Mouse (Mus musculus): ENCODE results near the gene Bbs7. TPM values are rescaled to one million over a fixed set of nuclear protein-coding genes. Genes with fewer than 3 reads are reported as not detected.

Gene Bbs7
- polyA plus RNA-seq, 1 experiment from 2014 or later = 9.9 TPM

- Histone ChIP-seq H3K27me3 (replicated peaks; ENCODE audit: control insufficient read depth, insufficient read depth, low read length) (no peaks in the 10 kb centered on the region), H3K4me3 (ENCODE audit: low read depth, low read length) (no peak overlapping the region), H3K9ac (ENCODE audit: low read depth, low read length) (no peak overlapping the region), H3K36me3 (ENCODE audit: control insufficient read depth, insufficient read depth, low read length) (no peaks in the 10 kb centered on the region), H3K4me2 (no peak overlapping the region), H3K4me1 (replicated peaks; ENCODE audit: control insufficient read depth, insufficient read depth, low read length) (0 out of 2 replicates have a peak, but pooled peaks cover 2% of the 10 kb centered on the region), H3K27ac (ENCODE audit: low read depth, low read length) (no peak overlapping the region), H3K9me3 (ENCODE audit: control insufficient read depth, low read length) (no peaks in the 10 kb centered on the region)
- DNase-seq (ENCODE audit: low spot score) (no peak), ATAC-seq (replicated peaks; ENCODE audit: low FRiP score) (no peak)
- whole genome bisulfite sequencing = 76% methylated on average over 4 of the region's 4 CpGs
Observed at GRCm38 (mm10) chr3:36537701-36538470, 75.4 kb downstream of the Bbs7 start.

- no peak overlapping the region for H3K4me3 ChIP-seq (ENCODE audit: low read depth, low read length)
- no peak overlapping the region for H3K9ac ChIP-seq (ENCODE audit: low read depth, low read length)
- no peak overlapping the region for H3K4me2 ChIP-seq
- no peak for ATAC-seq (replicated peaks; ENCODE audit: low FRiP score)
- H3K27ac ChIP-seq (ENCODE audit: low read depth, low read length) = no peak overlapping the region
- no peaks in the 10 kb centered on the region; the same call in 1 of the 2 replicates for H3K27me3 ChIP-seq (replicated peaks; ENCODE audit: control insufficient read depth, insufficient read depth, low read length)
- H3K36me3 ChIP-seq (ENCODE audit: control insufficient read depth, insufficient read depth, low read length) = no peaks in the 10 kb centered on the region
- H3K4me1 ChIP-seq (replicated peaks; ENCODE audit: control insufficient read depth, insufficient read depth, low read length) = 0 out of 2 replicates have a peak, but pooled peaks cover 2% of the 10 kb centered on the region
- no peak for DNase-seq (ENCODE audit: low spot score)
- no peaks in the 10 kb centered on the region for H3K9me3 ChIP-seq (ENCODE audit: control insufficient read depth, low read length)
- 85% methylated on average over 12 of the region's 12 CpGs for WGBS
Observed at GRCm38 (mm10) chr3:36536041-36536440, 77.2 kb downstream of the Bbs7 start.

GRCm38 (mm10) chr3:36533201-36533672, 80.0 kb downstream of the Bbs7 start:
- H3K9ac ChIP-seq (ENCODE audit: low read depth, low read length) = no peak overlapping the region
- H3K4me2 ChIP-seq = no peak overlapping the region
- H3K4me3 ChIP-seq (ENCODE audit: low read depth, low read length) = no peak overlapping the region
- no peak overlapping the region for H3K27ac ChIP-seq (ENCODE audit: low read depth, low read length)
- WGBS = 0% methylated on average over 1 of the region's 1 CpGs
- 0 out of 2 replicates have a peak, but pooled peaks cover 2% of the 10 kb centered on the region for H3K4me1 ChIP-seq (replicated peaks; ENCODE audit: control insufficient read depth, insufficient read depth, low read length)
- DNase-seq (ENCODE audit: low spot score) (no peak), ATAC-seq (replicated peaks; ENCODE audit: low FRiP score) (no peak)
- H3K9me3 ChIP-seq (ENCODE audit: control insufficient read depth, low read length) = no peaks in the 10 kb centered on the region
- H3K27me3 ChIP-seq (replicated peaks; ENCODE audit: control insufficient read depth, insufficient read depth, low read length) = peaks cover 2% of the 10 kb centered on the region; the same call in 1 of the 2 replicates
- no peaks in the 10 kb centered on the region for H3K36me3 ChIP-seq (ENCODE audit: control insufficient read depth, insufficient read depth, low read length)

- Histone ChIP-seq H3K36me3 (ENCODE audit: control insufficient read depth, insufficient read depth, low read length) (no peaks in the 10 kb centered on the region), H3K9me3 (ENCODE audit: control insufficient read depth, low read length) (no peaks in the 10 kb centered on the region), H3K27me3 (replicated peaks; ENCODE audit: control insufficient read depth, insufficient read depth, low read length) (peaks cover 2% of the 10 kb centered on the region; the same call in 1 of the 2 replicates), H3K9ac (ENCODE audit: low read depth, low read length) (no peak overlapping the region), H3K27ac (ENCODE audit: low read depth, low read length) (no peak overlapping the region), H3K4me2 (no peak overlapping the region; the same call in 1 of the 2 replicates), H3K4me1 (replicated peaks; ENCODE audit: control insufficient read depth, insufficient read depth, low read length) (0 out of 2 replicates have a peak, but pooled peaks cover 2% of the 10 kb centered on the region), H3K4me3 (ENCODE audit: low read depth, low read length) (no peak overlapping the region)
- ATAC-seq (replicated peaks; ENCODE audit: low FRiP score) (no peak), DNase-seq (ENCODE audit: low spot score) (no peak)
- 42% methylated on average over 7 of the region's 7 CpGs for WGBS
Observed at GRCm38 (mm10) chr3:36532738-36533137, 80.5 kb downstream of the Bbs7 start.

GRCm38 (mm10) chr3:36531979-36532542, 81.2 kb downstream of the Bbs7 start:
- no peak overlapping the region for H3K9ac ChIP-seq (ENCODE audit: low read depth, low read length)

GRCm38 (mm10) chr3:36531242-36531641, 82.0 kb downstream of the Bbs7 start:
- Histone ChIP-seq H3K27me3 (replicated peaks; ENCODE audit: control insufficient read depth, insufficient read depth, low read length) (peaks cover 2% of the 10 kb centered on the region; the same call in 1 of the 2 replicates), H3K27ac (ENCODE audit: low read depth, low read length) (no peak overlapping the region), H3K36me3 (ENCODE audit: control insufficient read depth, insufficient read depth, low read length) (no peaks in the 10 kb centered on the region), H3K4me3 (ENCODE audit: low read depth, low read length) (no peak overlapping the region), H3K9ac (ENCODE audit: low read depth, low read length) (no peak overlapping the region), H3K9me3 (ENCODE audit: control insufficient read depth, low read length) (no peaks in the 10 kb centered on the region), H3K4me1 (replicated peaks; ENCODE audit: control insufficient read depth, insufficient read depth, low read length) (0 out of 2 replicates have a peak, but pooled peaks cover 2% of the 10 kb centered on the region), H3K4me2 (no peak overlapping the region)
- ATAC-seq (replicated peaks; ENCODE audit: low FRiP score) (no peak), DNase-seq (ENCODE audit: low spot score) (no peak)
- 49% methylated on average over 2 of the region's 2 CpGs for WGBS

More at GRCm38 (mm10) chr3:36531979-36532542, 81.2 kb downstream of the Bbs7 start:
- H3K27ac ChIP-seq (ENCODE audit: low read depth, low read length) = no peak overlapping the region
- peaks cover 2% of the 10 kb centered on the region; the same call in 1 of the 2 replicates for H3K27me3 ChIP-seq (replicated peaks; ENCODE audit: control insufficient read depth, insufficient read depth, low read length)
- H3K4me2 ChIP-seq = peak overlapping the region; percentile 58
- peak overlapping the region; percentile 35; the same call in 1 of the 2 replicates for H3K4me3 ChIP-seq (ENCODE audit: low read depth, low read length)
- H3K9me3 ChIP-seq (ENCODE audit: control insufficient read depth, low read length) = no peaks in the 10 kb centered on the region
- DNase-seq (ENCODE audit: low spot score) (no peak), ATAC-seq (replicated peaks; ENCODE audit: low FRiP score) (no peak)
- no peaks in the 10 kb centered on the region for H3K36me3 ChIP-seq (ENCODE audit: control insufficient read depth, insufficient read depth, low read length)
- 8% methylated on average over 18 of the region's 18 CpGs for WGBS
- H3K4me1 ChIP-seq (replicated peaks; ENCODE audit: control insufficient read depth, insufficient read depth, low read length) = 0 out of 2 replicates have a peak, but pooled peaks cover 2% of the 10 kb centered on the region

GRCm38 (mm10) chr3:36530781-36531180, 82.5 kb downstream of the Bbs7 start:
- 64% methylated on average over 5 of the region's 5 CpGs for WGBS
- no peak overlapping the region for H3K4me2 ChIP-seq
- no peak for ATAC-seq (replicated peaks; ENCODE audit: low FRiP score)
- H3K4me3 ChIP-seq (ENCODE audit: low read depth, low read length) = no peak overlapping the region
- no peaks in the 10 kb centered on the region for H3K36me3 ChIP-seq (ENCODE audit: control insufficient read depth, insufficient read depth, low read length)
- H3K9me3 ChIP-seq (ENCODE audit: control insufficient read depth, low read length) = no peaks in the 10 kb centered on the region
- DNase-seq (ENCODE audit: low spot score) = no peak
- H3K27me3 ChIP-seq (replicated peaks; ENCODE audit: control insufficient read depth, insufficient read depth, low read length) = peaks cover 2% of the 10 kb centered on the region; the same call in 1 of the 2 replicates
- no peak overlapping the region for H3K9ac ChIP-seq (ENCODE audit: low read depth, low read length)
- 0 out of 2 replicates have a peak, but pooled peaks cover 2% of the 10 kb centered on the region for H3K4me1 ChIP-seq (replicated peaks; ENCODE audit: control insufficient read depth, insufficient read depth, low read length)
- H3K27ac ChIP-seq (ENCODE audit: low read depth, low read length) = no peak overlapping the region

- ATAC-seq (replicated peaks; ENCODE audit: low FRiP score) (no peak), DNase-seq (ENCODE audit: low spot score) (no peak)
- Histone ChIP-seq H3K4me3 (ENCODE audit: low read depth, low read length) (no peak overlapping the region), H3K9me3 (ENCODE audit: control insufficient read depth, low read length) (no peaks in the 10 kb centered on the region), H3K9ac (ENCODE audit: low read depth, low read length) (no peak overlapping the region), H3K27ac (ENCODE audit: low read depth, low read length) (no peak overlapping the region), H3K4me1 (replicated peaks; ENCODE audit: control insufficient read depth, insufficient read depth, low read length) (0 out of 2 replicates have a peak, but pooled peaks cover 2% of the 10 kb centered on the region), H3K4me2 (no peak overlapping the region), H3K27me3 (replicated peaks; ENCODE audit: control insufficient read depth, insufficient read depth, low read length) (peaks cover 2% of the 10 kb centered on the region; the same call in 1 of the 2 replicates), H3K36me3 (ENCODE audit: control insufficient read depth, insufficient read depth, low read length) (no peaks in the 10 kb centered on the region)
- WGBS = 84% methylated on average over 6 of the region's 6 CpGs
Observed at GRCm38 (mm10) chr3:36530345-36530744, 82.9 kb downstream of the Bbs7 start.
